Mouse (Mus musculus): ENCODE measurements around the gene Tmem219.

Tmem219 gene

GRCm38 (mm10) chr7:126922624-126923060 lies at the start of gene Tmem219:
Gene Tmem219, minus strand, starts transcription at chr7:126922917.
- peak; percentile 90 to 92 for DNase-seq

- no peak for DNase-seq
These were observed 44.6 kb upstream of the Tmem219 start for GRCm38 (mm10) chr7:126967361-126967760.

GRCm38 (mm10) chr7:126965568-126965967 lies 42.9 kb upstream of the Tmem219 start:
- no peak for DNase-seq

- DNase-seq = peak; percentile 31 to 74
These were observed 41.0 kb upstream of the Tmem219 start for GRCm38 (mm10) chr7:126963548-126964286.

GRCm38 (mm10) chr7:126961965-126962364 lies 39.2 kb upstream of the Tmem219 start:
- no peak for DNase-seq

- DNase-seq = no peak
These were observed 38.4 kb upstream of the Tmem219 start for GRCm38 (mm10) chr7:126961095-126961494.

- DNase-seq = no peak
These were observed 37.1 kb upstream of the Tmem219 start for GRCm38 (mm10) chr7:126959780-126960179.

- no peak for DNase-seq
These were observed 32.4 kb upstream of the Tmem219 start for GRCm38 (mm10) chr7:126955125-126955524.

- DNase-seq = no peak
These were observed 29.9 kb upstream of the Tmem219 start for GRCm38 (mm10) chr7:126952646-126953045.

- no peak for DNase-seq
These were observed 29.0 kb upstream of the Tmem219 start for GRCm38 (mm10) chr7:126951741-126952140.

- no peak for DNase-seq
These were observed 28.2 kb upstream of the Tmem219 start for GRCm38 (mm10) chr7:126950647-126951615.

GRCm38 (mm10) chr7:126949793-126950646 lies 27.3 kb upstream of the Tmem219 start, which contains the start of gene Sez6l2:
Gene Sez6l2, plus strand, starts transcription at chr7:126950563.
- peak; percentile 78 to 86 for DNase-seq

- DNase-seq = no peak
These were observed 26.7 kb upstream of the Tmem219 start, which contains the start of gene Asphd1 for GRCm38 (mm10) chr7:126949403-126949792. Gene Asphd1, minus strand, starts transcription at chr7:126949582.

GRCm38 (mm10) chr7:126948626-126949025 lies 25.9 kb upstream of the Tmem219 start:
- DNase-seq = no peak

- DNase-seq = peak in 1 of 2 experiments; percentile 41
These were observed 23.8 kb upstream of the Tmem219 start for GRCm38 (mm10) chr7:126946530-126946929.

GRCm38 (mm10) chr7:126941801-126942200 lies 19.1 kb upstream of the Tmem219 start:
- DNase-seq = no peak

GRCm38 (mm10) chr7:126941171-126941570 lies 18.5 kb upstream of the Tmem219 start:
- DNase-seq = no peak

GRCm38 (mm10) chr7:126932652-126933051 lies 9.9 kb upstream of the Tmem219 start:
- no peak for DNase-seq

GRCm38 (mm10) chr7:126929046-126929445 lies 6.3 kb upstream of the Tmem219 start:
- DNase-seq = peak in 1 of 2 experiments; percentile 16

- peak; percentile 89 to 92 for DNase-seq
These were observed 5.8 kb upstream of the Tmem219 start, which contains the start of gene Kctd13 for GRCm38 (mm10) chr7:126928384-126929037. Gene Kctd13, plus strand, starts transcription at chr7:126928879.

GRCm38 (mm10) chr7:126926299-126926698 lies 3.6 kb upstream of the Tmem219 start:
- no peak for DNase-seq

- no peak for DNase-seq
These were observed 1.3 kb upstream of the Tmem219 start for GRCm38 (mm10) chr7:126923999-126924398.

Data from kidney, adult 8-10 months (tissue).